Mouse (Mus musculus) frontal cortex, postnatal 25 days (tissue): ENCODE data around the gene Car11.
"Not testable (repeated sequence)": the region's sequence is repeated elsewhere in the genome, so short reads cannot be mapped to it uniquely, and the experiment has no call there.

ENCODE experiments used
- DNase-seq, 2 experiments: peaks; one replicate each; pipeline ENCODE4 v3.0.0; 2022; ENCODE audit warnings: low spot score in 2 of 2

Gene Car11

DNA sequence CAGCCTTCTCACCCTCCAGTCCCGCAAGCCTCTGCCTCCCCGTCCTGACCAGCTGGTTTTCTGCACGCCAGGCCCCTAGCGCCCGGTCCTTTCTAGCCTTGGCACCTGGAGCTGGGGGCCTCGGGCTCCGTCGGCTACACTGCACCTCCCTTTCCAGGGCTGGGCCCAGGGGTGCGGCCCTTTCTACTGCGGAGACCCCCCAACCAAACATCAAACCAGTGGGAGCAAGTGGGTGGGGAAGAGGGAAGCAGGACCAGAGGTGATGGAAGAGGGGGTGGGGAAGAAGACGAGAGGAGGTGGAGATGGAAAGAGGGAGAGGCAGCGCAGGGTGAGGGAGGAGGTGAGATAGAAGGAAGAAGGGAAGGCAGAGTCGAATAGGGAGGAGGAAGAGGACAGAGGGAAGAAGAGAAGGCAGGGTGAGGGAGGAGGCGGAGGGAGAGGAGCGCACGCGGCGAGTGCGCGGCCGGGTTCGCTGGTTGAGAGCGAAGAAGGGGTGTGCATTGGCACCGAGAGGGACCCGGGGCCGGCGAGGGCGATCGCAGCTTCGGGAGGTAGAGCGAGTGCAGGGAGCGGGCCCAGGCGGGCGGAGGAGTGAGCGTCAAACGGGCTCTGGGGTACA lies at the start of gene Car11:
Car11 (plus strand) TSS at position 321 of the 619 bp plus-strand sequence.
- no peak for DNase-seq

DNA sequence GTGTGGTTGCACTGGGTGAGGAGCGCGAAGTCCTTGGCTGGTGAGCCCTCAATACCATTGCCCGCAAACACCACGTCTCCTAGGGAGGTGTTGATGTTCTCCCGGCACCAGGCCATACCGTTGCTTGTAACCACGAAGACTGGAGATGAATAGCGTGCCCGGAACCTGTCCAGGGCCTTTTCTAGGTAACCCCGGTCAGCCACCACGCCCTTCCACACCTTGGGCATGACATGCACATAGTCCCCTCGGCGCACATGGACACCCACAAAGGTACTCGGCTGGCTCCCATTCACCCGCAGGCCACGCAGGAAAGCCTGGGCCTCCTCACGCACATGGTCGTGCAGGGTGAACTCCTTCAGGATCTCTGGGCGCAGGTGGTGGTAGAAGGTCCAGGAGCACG lies 49.2 kb upstream of the Car11 start:
- not testable (repeated sequence) for DNase-seq

DNA sequence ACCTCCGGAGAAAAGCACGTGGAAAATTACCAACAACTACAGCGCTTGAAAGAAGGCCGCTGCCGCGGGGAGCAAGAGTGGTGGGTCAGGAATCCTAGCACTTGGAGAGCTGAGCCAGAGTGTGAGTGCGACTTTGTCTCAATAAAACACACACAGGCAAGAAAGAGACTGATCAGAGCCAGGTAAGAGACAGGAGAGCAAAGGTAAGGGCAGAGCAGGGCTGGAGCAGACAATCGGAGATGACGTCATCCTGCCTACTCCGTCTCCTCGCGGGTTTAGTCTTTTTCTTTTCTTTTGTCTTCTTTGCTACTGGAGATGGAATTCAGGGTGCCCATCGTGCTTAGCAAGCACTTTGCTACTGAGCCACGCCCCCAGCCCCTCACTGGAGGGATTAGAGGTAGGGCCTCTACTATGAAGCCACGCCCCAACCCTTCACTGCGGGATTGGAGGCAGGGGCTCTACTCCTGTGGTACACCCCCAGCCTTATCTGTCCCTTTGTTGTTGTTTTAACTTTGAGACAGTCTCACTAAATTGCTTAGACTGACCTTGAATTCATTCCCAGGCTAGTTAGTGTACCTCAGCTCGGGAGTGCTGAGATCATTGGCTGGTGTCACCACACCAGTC lies 45.1 kb upstream of the Car11 start:
- DNase-seq: no peak

DNA sequence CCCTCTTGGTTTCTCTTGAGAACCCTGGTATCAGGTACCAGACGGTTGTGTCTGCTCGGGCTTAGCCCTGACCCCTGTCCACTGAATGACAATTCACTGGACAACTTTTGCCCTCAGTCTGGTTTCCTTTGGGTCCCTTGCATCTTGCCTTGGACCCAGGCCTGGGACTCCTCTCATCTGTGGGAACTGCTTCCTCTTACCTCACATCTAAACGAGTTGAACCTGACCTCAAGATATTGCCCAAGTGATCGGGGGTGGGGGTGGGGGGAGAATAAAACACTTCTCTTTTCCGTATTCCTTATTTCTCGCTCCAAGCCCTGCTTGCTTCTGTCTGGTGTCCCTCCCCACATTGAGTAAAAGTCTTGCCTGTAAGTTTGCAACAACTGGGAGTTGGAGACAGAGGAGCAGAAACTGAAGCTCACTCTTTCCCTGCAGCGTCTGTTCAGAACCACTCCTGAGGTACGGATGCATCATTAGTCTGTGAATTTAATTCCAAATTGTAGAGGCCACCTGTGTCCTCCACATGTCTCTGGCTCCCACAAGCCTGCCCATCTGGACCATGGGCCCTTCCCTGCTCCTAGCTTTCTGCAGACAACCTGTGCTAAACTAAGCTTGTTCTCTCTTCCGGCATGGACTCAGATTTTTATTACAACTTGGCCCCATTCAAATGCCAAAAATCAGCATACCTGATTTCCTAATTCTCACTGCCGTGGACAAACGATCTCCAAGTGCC lies 38.7 kb upstream of the Car11 start:
- DNase-seq: no peak

DNA sequence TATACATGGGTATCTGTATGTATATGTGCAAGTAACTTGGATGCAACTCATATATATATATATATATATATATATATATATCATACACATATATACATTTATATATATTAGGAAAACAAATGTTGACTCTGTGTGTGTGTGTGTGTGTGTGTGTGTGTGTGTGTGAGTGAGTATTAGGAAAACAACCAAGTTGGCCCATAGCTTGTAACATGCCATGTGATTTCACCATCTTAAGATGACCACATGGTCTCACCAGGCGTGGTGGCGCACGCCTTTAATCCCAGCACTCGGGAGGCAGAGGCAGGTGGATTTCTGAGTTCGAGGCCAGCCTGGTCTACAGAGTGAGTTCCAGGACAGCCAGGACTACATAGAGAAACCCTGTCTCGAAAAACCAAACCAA lies 37.9 kb upstream of the Car11 start:
- not testable (repeated sequence) for DNase-seq

DNA sequence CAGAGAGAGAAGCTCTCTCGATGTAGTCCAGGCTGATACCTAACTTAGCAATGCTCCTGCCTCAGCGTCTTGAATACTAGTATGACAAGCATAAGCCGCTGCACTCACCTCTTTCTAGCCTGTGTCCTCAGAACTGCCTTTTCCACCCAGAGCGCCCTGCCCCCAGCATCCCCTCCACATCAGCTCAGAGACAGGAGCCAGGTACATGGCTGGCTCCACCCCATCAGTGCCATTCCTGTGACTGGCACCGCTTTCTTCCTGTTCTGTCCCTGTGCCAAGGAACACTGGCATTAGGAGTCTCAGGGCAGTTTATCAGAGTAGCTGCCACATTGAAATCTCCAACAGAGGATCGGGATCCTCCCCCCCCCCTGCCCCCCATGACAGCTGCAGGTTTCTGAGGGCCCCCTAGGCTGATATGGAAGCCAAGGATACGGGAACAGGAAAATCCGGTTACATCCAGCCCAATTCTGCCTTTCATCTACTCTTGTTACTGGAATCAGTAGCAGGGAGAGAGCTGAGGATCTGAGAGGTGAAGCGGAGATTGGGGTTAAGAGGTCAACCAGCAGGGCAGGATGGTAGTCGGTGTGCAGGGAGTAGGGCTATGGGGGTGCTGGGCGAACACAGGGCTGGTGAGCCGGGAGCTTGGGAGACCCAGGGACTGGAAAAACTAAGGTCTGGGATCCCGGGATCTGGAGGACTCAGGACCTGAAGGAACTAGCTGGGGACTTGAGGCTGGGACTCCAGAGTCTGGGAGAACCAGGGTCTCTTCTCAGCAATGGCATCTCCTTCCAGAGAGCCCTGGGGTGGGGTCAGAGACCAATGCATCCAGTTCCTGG lies 34.1 kb upstream of the Car11 start:
- DNase-seq: no peak

DNA sequence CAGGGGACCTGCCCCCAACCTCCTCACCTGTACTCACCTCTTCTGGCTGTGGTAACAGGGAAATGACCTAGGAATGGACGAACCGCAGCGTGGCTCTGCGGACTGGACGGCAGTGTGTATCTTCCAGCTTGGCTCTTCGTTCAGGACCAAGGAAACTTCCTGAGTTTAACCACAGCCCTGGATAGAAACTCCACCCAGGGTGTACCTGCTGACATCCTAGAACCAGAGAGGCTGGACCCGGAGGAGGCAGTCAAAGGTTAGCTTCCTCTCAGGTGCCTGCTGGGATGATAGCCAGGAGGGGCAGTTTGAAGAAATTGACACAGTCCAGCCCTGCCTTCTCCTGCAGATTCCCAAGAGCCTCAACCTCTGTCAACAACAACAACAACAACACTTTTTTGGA lies 33.5 kb upstream of the Car11 start, which contains the start of gene Fut2:
Fut2 (minus strand) TSS at position 234 of the 400 bp plus-strand sequence.
- no peak for DNase-seq

DNA sequence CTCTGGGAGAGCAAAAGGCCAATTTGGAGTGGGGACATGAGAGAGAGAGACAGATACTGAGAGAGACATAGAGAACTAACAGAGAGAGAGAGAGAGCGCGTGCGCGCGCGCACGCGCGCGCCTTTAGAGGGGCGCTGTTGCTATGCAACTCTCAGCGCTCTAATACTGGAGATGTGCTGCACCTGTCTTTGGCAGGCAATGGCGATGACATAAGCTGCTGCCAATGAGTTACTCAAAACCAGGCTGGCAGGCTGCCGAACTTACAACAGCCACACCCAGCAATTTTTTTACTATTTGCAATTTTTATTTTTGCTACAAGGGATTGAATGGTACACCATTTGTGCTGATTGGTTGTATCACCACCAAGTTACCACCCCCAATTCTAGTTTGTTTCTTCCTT lies 31.9 kb upstream of the Car11 start:
- no peak for DNase-seq

DNA sequence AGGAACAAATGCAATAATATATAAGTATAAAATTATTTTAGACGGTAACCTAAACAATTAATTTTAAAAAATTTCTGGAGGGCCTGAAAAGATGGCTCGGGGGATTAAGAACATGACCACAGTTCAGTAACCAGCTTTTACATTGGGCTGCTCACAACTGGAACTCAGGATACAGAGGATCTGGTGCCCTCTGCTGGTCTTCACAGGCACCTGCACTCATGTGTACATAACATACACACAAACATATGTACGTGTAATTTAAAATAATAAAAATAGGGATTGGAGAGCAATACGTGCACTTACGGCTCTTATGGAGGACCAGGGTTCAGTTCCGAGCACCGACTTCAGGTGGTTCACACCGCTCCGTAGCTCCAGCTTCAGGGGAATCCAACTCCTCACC lies 30.7 kb upstream of the Car11 start:
- no peak for DNase-seq

DNA sequence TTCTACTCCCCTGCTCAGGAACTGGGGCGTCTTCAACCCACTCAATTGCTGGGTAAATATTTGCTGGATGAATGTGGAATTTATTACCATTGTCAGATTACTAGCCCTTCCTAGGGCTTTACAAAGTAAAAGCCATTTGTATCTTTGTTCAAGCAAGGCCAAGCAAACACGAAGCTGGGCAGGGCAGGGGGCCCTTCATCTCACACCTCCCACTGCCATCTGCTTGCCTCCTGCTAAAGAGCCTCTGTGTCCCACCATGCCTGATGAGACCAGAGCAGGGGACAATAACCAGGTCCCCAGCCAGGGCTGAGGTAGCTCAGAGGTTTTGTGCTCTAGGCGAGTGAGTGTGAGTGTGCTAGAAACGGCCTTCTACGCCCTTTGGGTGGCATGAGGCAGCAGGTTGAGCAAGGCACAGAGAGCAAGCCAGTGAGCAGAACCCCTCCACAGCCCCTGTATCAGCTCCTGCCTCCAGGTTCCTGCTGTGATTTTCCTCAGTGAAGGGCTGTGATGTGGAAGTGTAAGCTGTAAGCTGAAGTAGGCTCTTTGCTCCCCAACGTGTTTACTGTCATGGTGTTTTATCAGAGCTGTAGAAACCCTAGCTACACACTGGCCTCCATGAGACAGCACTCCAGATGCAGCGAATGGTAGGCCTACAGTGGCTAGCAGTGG lies 21.9 kb upstream of the Car11 start:
- DNase-seq: no peak

DNA sequence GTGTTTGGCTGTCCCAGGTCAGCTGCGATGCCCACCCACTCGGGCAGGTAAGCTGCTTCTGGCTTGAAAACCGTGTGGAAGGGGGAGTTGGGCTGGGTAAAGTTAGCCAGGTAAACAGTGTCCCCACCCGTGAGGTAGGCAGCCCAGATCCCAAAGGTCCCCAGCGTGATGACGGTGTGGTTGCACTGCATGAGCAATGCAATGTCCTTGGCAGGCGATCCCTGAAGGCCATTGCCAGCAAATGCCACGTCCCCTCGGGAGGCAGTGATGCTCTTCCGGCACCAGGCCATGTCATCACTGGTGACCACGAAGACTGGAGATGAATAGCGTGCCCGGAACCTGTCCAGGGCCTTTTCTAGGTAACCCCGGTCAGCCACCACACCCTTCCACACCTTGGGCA lies 21.1 kb upstream of the Car11 start:
- no peak for DNase-seq

DNA sequence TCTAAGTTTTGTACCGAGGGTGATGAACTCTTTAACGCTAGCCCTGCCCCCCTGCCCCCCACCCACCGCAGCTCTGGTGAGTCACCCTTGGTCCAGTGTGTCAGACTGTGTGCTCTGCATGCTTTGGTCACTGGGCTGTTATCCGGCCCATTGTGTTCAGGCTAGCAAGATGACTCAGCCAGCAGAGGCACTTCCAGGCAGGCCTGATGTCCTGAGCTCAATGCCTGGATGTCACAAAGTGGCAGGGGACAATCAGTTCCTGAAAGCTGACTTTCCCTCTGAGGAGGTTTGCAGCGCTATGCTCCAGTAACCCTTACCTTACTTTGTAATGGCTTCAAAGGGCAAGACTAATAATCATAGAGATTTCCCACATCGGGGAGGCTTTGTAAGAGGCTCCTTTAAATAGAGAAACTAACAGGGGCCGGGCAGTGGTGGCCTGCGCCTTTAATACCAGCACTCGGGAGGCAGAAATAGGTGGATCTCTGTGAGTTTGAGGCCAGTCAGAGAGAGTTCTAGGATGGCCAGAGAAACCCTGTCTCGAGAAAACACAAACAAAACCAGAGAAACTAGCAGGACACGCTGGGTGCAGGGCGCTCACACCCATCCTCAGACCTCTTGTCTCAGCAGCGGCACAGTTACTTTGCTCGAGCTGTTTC lies 19.5 kb upstream of the Car11 start:
- no peak for DNase-seq

DNA sequence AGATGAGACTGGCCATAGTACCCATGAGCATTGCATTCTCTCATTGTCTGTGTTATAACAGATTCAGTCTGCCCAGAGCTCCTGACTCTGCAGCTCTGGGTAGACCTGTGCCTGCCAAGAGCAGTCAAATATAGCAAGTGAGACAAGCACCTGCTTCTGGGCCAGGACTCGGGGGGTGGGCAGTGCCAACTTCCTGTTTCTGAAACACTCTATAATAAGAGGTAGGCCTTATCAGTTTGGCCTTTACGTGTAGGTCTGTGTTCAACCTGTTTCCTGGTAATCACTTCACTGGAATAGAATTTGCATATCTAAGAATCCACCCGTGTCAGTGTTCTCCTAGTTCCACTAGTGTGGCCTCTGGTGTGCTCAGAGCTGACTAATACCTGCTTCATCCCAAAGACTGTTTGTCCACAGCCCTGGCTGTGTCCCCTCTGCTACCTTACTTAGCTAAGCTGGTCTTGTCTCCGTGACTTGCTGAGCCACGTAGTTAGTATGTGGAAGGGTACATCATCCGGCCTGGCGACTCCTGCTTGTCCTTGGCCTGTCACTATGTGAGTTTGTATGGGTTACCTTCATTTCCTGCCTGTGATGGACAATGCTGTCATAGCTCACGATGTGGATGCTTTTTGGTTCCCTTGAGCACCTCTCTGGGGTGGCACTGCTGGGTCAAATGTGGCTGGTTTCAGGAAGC lies 18.5 kb upstream of the Car11 start:
- no peak for DNase-seq

DNA sequence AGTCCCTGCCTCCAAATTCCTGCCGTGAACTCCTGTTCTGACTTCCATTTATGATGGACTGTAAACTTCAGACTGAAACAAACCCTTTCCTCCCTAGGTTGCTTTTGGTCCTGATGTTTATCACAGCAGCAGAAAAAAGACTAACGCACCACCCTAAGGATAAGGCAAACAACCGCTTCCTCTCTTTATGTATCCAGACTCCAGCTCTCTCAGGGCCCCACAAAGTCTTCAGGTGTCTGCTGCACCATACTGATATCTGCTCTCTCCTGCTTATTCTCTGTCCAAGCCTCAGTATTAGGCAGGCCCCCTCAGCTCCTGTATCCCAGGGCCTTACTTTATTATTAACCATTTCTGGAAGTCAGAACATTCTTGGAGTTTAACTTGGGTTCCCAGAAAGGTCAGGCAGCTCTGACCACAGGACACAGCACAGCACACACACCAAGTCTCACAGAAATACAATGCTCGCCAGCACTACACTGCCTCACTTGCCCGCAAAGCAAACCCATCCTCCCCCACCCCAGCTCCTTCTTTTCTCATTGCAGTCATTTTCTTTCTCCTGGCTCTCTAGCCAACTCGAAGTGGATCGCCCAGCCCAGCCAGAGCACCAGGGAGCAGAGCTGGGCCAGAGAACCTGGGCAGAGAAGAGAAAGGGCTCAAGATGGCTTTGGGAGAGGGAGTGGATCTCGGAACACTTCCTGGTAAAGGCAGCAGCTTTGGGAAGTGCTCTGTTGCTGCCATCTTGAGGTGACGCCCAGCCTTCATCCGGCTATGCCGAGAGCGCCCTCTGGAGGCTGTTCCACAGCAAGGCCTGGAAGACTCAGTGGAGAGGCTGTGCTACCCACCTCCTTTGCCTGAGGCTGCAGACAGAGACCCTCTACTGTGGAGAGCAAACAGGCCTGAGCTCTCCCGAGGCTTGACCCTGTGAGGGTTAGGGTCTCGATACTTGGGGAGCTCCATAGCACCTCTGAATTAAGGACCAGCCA lies 17.2 kb upstream of the Car11 start:
- peak; percentile 73 to 80 for DNase-seq

DNA sequence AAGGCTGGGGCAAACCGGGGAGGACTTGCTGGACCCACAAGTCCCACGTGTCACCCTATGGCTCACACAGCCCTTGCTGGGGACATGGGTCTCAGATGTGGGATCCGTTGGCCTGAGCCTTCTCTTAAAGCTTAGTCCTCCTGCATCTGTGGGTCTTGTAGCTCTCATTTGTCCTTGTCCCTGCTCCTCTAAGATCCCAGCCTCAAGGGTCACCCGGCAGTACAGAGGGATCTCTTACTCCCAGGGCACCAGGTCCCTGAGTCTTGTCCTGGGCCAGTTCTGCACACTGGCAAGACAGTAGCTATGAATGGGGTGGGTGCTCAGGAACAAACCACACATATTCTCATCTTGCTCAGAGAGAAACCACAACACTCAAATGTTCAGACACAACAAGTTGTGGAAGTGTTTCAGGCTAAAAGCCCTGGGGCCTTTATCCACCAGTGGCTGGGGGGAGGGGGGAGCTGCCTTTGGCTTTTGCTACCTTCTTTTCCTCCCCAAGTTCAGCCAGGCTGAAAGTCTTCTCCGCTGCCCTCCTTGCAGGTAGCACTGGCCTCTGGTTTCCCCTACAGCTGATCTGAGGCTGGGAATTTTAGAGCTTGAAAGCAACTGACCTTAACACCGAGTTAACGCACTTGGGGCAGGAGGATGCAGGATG lies 16.1 kb upstream of the Car11 start, which contains the start of gene Ntn5:
Ntn5 (plus strand) TSS at position 627 of the 655 bp plus-strand sequence.
- DNase-seq: no peak

DNA sequence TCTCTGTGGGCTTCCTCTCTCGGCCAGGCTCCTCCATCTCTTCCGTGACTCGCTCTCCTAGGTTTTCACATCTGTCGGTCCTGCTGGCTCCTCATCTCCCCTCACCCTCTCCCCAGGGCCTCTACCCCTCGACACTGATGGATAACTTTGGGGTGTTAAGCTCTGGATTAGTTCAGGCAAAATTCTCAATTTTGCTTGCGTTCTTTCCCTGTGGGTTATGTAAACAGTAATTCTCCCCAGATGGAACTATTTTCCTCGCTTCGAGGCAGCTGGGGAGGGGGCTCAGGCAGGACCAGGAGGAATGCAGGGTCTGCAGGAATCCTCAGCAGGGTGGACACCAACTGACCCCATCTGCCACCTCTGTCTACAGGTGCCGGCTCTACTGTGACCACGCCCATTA lies 13.8 kb upstream of the Car11 start:
- no peak for DNase-seq

DNA sequence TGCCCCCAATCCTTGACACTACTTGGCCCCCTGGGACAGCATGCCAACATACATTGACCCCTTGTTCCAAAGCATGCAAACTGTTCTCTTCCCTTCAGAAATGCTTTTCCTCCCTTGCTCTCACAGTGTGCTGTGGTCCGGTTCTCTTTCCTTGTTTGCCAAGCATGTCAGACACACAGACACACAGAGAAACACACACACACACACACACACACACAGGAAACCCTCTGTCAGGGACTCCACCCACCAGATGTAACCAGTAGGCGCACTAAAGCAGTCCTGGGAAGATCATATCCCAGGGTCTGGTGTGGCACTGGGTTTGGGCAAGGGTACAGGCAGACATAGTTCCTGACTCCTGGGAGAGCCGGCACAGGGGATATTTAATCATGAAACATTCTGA lies 12.8 kb upstream of the Car11 start:
- DNase-seq: no peak

DNA sequence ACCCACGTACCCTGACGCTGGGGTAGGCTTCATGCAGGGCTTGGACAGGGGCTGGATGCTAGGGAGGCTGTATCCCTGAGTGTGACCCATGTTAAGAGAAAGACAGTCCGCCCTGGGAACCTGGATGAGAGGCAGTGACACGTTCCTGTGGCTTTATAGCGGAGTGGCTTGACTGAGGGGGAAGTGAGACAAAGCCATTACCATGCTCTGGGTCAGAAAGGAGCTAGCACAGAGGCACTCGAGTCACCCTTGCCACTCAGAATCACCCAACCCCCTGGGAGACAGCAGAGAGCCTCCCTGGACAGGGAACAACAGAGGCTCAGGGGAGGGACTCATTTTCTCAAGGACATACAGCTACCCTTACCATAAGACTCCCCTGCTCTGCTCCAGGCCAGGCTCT lies 10.5 kb upstream of the Car11 start:
- DNase-seq: no peak

DNA sequence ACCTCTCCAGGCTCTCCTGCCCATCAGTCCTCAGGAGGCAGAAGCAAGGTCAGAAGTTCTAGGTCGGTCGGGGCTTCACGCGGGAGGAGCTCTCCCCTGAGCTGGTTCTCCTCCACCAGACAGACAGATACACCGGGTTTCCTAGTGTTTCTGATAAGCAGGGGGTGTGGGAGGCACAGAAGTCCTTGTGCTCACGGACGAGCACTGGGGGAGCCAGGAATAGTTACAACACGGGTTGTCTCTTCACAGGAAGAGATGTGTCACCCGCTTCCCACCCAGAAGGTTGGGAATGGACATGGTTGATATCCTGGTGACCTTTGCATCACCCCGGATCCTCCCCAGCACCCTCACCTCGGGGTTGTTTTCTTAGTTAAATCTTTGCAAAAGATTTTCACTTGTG lies 9.8 kb upstream of the Car11 start:
- DNase-seq: no peak
